Mouse (Mus musculus) cortical plate, adult 2 months (tissue): ENCODE data around the gene Wt1. TPM values are rescaled to one million over a fixed set of nuclear protein-coding genes. Genes with fewer than 3 reads are reported as not detected.

Experiments used
- H3K27ac ChIP-seq: fragments of 200-500 bp; 2 replicates; pipeline ENCODE4 v1.5.1; 2012; ENCODE audit warnings: low read length, control low read depth, inconsistent platforms; ENCODE audit not compliant: insufficient read depth
- H3K4me1 ChIP-seq: fragments of 200-500 bp; 2 replicates; pipeline ENCODE4 v1.6.1; 2011; ENCODE audit warnings: low read length; ENCODE audit not compliant: control insufficient read depth, insufficient read depth
- H3K4me3 ChIP-seq: fragments of 200-500 bp; 2 replicates; pipeline ENCODE4 v1.5.1; 2011; ENCODE audit warnings: mild to moderate bottlenecking, low read length, control low read depth; ENCODE audit not compliant: insufficient read depth
- CTCF ChIP-seq: fragments of 200-500 bp; IDR thresholded peaks from 2 replicates; pipeline ENCODE4 v1.5.1; 2011; ENCODE audit warnings: mild to moderate bottlenecking, control low read depth, low read length; ENCODE audit not compliant: insufficient read depth; ENCODE audit errors: extremely low read depth
- POLR2A ChIP-seq: fragments of 200-500 bp; IDR thresholded peaks from 2 replicates; pipeline ENCODE4 v1.6.1; 2011; ENCODE audit warnings: mild to moderate bottlenecking, low read length, control low read depth; ENCODE audit not compliant: insufficient read depth; ENCODE audit errors: extremely low read depth
- polyA plus RNA-seq: library from polyadenylated mRNA; depleted of rRNA; stranded (reverse); fragments of >200 nt; gene quantifications from 2 replicates; pipeline ENCODE4 v1.2.3, GENCODE M21; 2012

Wt1 gene
- polyA plus RNA-seq, 1 experiment: 0.17 TPM

GRCm38 (mm10) chr2:105124391-105124790 is 1.9 kb upstream of the Wt1 start:
- H3K27ac ChIP-seq: no peak overlapping the region
- H3K4me3 ChIP-seq: no peak overlapping the region
- TF ChIP-seq CTCF (no peak), POLR2A (no peak)
- no peaks in the 10 kb centered on the region for H3K4me1 ChIP-seq

- no peaks in the 10 kb centered on the region for H3K4me1 ChIP-seq
- no peak overlapping the region for H3K27ac ChIP-seq
- TF ChIP-seq CTCF (no peak), POLR2A (no peak)
- no peak overlapping the region for H3K4me3 ChIP-seq
Observed at GRCm38 (mm10) chr2:105125205-105125604, 1.1 kb upstream of the Wt1 start.

DNA sequence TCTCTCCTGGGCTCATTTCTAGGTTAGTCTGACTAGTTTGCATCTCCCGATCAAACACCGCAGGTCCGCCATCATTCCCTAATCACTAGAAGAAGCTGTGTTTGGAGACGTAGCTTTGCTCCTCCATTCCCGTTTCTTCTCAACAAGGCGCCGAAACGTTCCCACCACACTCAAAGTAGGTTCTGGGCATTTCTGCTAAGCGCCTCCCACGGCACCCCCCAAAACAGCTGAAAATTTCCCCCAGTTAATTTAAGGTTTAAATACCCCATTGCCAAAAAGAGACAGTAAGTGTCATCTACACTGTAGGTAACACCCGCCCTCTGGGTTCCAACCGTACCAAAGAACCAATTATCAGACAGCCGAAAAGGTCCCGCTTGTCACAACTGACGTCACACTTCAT is 688 bp upstream of the Wt1 start:
- TF ChIP-seq POLR2A (no peak), CTCF (no peak)
- H3K4me3 ChIP-seq: no peak overlapping the region
- no peak overlapping the region for H3K27ac ChIP-seq
- no peaks in the 10 kb centered on the region for H3K4me1 ChIP-seq

- TF ChIP-seq POLR2A (no peak), CTCF (no peak)
- no peak overlapping the region for H3K4me3 ChIP-seq
Observed at GRCm38 (mm10) chr2:105126691-105127530, 582 bp downstream of the Wt1 start.

GRCm38 (mm10) chr2:105127531-105128480 is 1.5 kb downstream of the Wt1 start:
- TF ChIP-seq CTCF: no peak
- TF ChIP-seq POLR2A: no peak
- no peak overlapping the region for H3K4me3 ChIP-seq
- H3K4me1 ChIP-seq: no peaks in the 10 kb centered on the region
- no peak overlapping the region for H3K27ac ChIP-seq

More at GRCm38 (mm10) chr2:105126691-105127530, 582 bp downstream of the Wt1 start:
- H3K4me1 ChIP-seq: no peaks in the 10 kb centered on the region
- no peak overlapping the region for H3K27ac ChIP-seq

DNA sequence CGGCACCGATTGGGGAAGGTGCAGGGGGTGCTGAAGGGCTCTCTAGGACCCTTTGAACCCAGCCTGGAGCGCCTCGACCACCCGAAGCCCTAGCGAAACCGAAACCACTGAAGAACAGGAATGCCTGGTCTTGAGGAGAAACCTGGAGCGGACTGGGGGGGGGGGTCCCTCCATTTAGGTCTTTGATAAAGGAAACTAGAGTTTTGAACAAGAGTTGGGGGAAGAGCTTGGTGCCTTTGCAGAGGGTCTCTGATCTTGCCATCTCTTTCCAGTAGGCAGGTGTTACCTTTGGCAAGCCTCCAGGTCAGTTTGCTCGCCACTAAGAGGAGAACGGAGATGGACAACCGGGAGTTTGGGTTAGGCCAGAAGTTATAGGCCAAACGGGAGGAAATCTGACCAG is 2.2 kb downstream of the Wt1 start:
- no peak overlapping the region for H3K4me3 ChIP-seq
- H3K27ac ChIP-seq: no peak overlapping the region
- TF ChIP-seq POLR2A (no peak), CTCF (no peak)

GRCm38 (mm10) chr2:105130351-105131060 is 4.2 kb downstream of the Wt1 start:
- no peak overlapping the region for H3K27ac ChIP-seq
- H3K4me1 ChIP-seq: no peaks in the 10 kb centered on the region
- no peak overlapping the region for H3K4me3 ChIP-seq
- TF ChIP-seq CTCF (no peak), POLR2A (no peak)

More for the DNA sequence above, 2.2 kb downstream of the Wt1 start:
- H3K4me1 ChIP-seq: no peaks in the 10 kb centered on the region

DNA sequence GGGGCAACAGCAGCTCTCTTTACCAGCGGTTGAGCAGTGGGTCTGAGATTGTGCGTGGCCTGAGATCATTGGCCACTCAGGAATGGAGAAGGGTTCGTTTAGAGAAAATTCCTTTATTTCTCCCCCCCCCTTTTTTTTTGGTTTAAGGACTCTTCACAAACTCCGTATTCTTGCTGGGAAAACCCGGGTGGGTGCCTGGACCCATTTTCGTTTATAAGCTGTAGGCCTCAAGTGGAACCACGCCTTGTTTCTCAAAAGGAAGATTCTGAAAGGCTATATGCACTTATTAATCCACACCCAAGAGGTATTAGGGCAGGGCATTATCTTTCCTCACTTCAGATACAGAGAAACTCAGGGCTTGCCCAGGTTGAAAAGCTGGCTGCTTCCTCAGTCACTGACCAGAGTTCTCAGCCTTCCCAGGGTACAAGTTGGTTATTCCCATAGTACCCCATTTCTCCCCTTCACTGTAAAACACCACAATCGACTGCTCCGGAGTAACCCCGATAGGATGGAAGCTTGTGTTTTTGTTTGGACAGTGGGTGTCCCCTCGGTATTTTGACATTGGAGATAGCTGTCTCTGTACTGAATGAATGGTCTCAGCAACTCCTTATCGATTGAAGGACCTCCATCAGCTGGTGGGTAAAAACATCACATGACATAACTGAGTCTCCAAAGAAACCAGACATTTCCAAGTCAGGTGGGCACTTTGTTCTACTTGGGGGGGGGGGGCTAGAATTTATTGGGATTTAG is 4.9 kb downstream of the Wt1 start:
- H3K27ac ChIP-seq: no peak overlapping the region
- no peak for TF ChIP-seq CTCF
- TF ChIP-seq POLR2A: no peak
- H3K4me3 ChIP-seq: no peak overlapping the region
- H3K4me1 ChIP-seq: no peaks in the 10 kb centered on the region

DNA sequence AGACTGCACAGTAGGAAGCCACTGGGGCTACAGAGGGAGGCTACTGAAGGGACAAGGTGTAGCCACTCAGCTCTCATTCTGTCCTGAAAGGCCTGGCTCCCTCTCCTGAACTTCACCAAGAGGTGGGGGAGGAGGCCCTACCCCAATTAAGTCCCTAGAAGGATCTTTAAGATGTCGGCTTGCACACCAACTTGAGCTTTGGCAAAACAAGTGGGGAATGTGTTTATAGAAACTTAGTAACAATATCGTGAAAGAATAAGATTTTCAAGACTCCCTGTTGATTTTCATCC is 5.4 kb downstream of the Wt1 start:
- Histone ChIP-seq H3K4me1 (no peaks in the 10 kb centered on the region), H3K4me3 (no peak overlapping the region), H3K27ac (no peak overlapping the region)
- no peak for TF ChIP-seq POLR2A
- no peak for TF ChIP-seq CTCF
